Mouse (Mus musculus): ENCODE measurements around the gene Rps15. TPM values are rescaled to one million over a fixed set of nuclear protein-coding genes. Genes with fewer than 3 reads are reported as not detected.
A peak's percentile ranks its signal among the peaks of the same experiment; 100 is the strongest.

Rps15 gene
- polyA plus RNA-seq, 1 experiment from 2014 or later, result 536 TPM

GRCm38 (mm10) chr10:80250573-80250972, 41.7 kb upstream of the Rps15 start:
- Histone ChIP-seq H3K27me3 (ENCODE audit: control insufficient read depth, insufficient read depth, low read length) (no peaks in the 10 kb centered on the region), H3K4me2 (ENCODE audit: low read depth, low read length) (peak overlapping the region; percentile 92), H3K27ac (ENCODE audit: low read length) (no peak overlapping the region; the same call in 1 of the 2 replicates), H3K4me1 (ENCODE audit: control insufficient read depth, insufficient read depth, low read length) (peaks cover 23% of the 10 kb centered on the region), H3K9me3 (replicated peaks; ENCODE audit: control insufficient read depth, low read length) (no peaks in the 10 kb centered on the region), H3K36me3 (ENCODE audit: control insufficient read depth, insufficient read depth) (peaks cover 19% of the 10 kb centered on the region), H3K9ac (ENCODE audit: low read length) (peak overlapping the region; percentile 90), H3K4me3 (ENCODE audit: low read length) (peak overlapping the region; percentile 75)
- 77% methylated on average over 4 of the region's 4 CpGs for WGBS
- no peak for ATAC-seq (replicated peaks; ENCODE audit: extremely low read depth, insufficient read depth, low FRiP score)

GRCm38 (mm10) chr10:80252011-80252410, 40.2 kb upstream of the Rps15 start:
- H3K27ac ChIP-seq (ENCODE audit: low read length), result no peak overlapping the region
- H3K4me2 ChIP-seq (ENCODE audit: low read depth, low read length), result no peak overlapping the region
- ATAC-seq (replicated peaks; ENCODE audit: extremely low read depth, insufficient read depth, low FRiP score), result no peak
- no peak overlapping the region for H3K4me3 ChIP-seq (ENCODE audit: low read length)
- no peaks in the 10 kb centered on the region for H3K9me3 ChIP-seq (replicated peaks; ENCODE audit: control insufficient read depth, low read length)
- no peaks in the 10 kb centered on the region for H3K27me3 ChIP-seq (ENCODE audit: control insufficient read depth, insufficient read depth, low read length)
- peaks cover 27% of the 10 kb centered on the region for H3K4me1 ChIP-seq (ENCODE audit: control insufficient read depth, insufficient read depth, low read length)
- no peak overlapping the region; the same call in 1 of the 2 replicates for H3K9ac ChIP-seq (ENCODE audit: low read length)
- peaks cover 32% of the 10 kb centered on the region for H3K36me3 ChIP-seq (ENCODE audit: control insufficient read depth, insufficient read depth)

GRCm38 (mm10) chr10:80252493-80253274, 39.6 kb upstream of the Rps15 start:
- no peak for ATAC-seq (replicated peaks; ENCODE audit: extremely low read depth, insufficient read depth, low FRiP score)
- Histone ChIP-seq H3K27me3 (ENCODE audit: control insufficient read depth, insufficient read depth, low read length) (no peaks in the 10 kb centered on the region), H3K27ac (ENCODE audit: low read length) (no peak overlapping the region), H3K4me2 (ENCODE audit: low read depth, low read length) (no peak overlapping the region), H3K36me3 (ENCODE audit: control insufficient read depth, insufficient read depth) (peaks cover 37% of the 10 kb centered on the region), H3K4me3 (ENCODE audit: low read length) (no peak overlapping the region), H3K9ac (ENCODE audit: low read length) (no peak overlapping the region; the same call in 1 of the 2 replicates), H3K4me1 (ENCODE audit: control insufficient read depth, insufficient read depth, low read length) (peaks cover 27% of the 10 kb centered on the region), H3K9me3 (replicated peaks; ENCODE audit: control insufficient read depth, low read length) (no peaks in the 10 kb centered on the region)
- 85% methylated on average over 11 of the region's 11 CpGs for WGBS

GRCm38 (mm10) chr10:80253551-80253950, 38.7 kb upstream of the Rps15 start:
- Histone ChIP-seq H3K4me1 (ENCODE audit: control insufficient read depth, insufficient read depth, low read length) (peaks cover 24% of the 10 kb centered on the region), H3K4me3 (ENCODE audit: low read length) (no peak overlapping the region), H3K27me3 (ENCODE audit: control insufficient read depth, insufficient read depth, low read length) (no peaks in the 10 kb centered on the region), H3K27ac (ENCODE audit: low read length) (no peak overlapping the region), H3K4me2 (ENCODE audit: low read depth, low read length) (no peak overlapping the region), H3K36me3 (ENCODE audit: control insufficient read depth, insufficient read depth) (peaks cover 45% of the 10 kb centered on the region), H3K9me3 (replicated peaks; ENCODE audit: control insufficient read depth, low read length) (no peaks in the 10 kb centered on the region), H3K9ac (ENCODE audit: low read length) (no peak overlapping the region)
- WGBS, result 77% methylated on average over 6 of the region's 6 CpGs
- ATAC-seq (replicated peaks; ENCODE audit: extremely low read depth, insufficient read depth, low FRiP score), result no peak

- ATAC-seq (replicated peaks; ENCODE audit: extremely low read depth, insufficient read depth, low FRiP score), result no peak
- Histone ChIP-seq H3K4me2 (ENCODE audit: low read depth, low read length) (no peak overlapping the region), H3K4me3 (ENCODE audit: low read length) (no peak overlapping the region), H3K27me3 (ENCODE audit: control insufficient read depth, insufficient read depth, low read length) (no peaks in the 10 kb centered on the region), H3K36me3 (ENCODE audit: control insufficient read depth, insufficient read depth) (peaks cover 49% of the 10 kb centered on the region), H3K27ac (ENCODE audit: low read length) (no peak overlapping the region), H3K9me3 (replicated peaks; ENCODE audit: control insufficient read depth, low read length) (no peaks in the 10 kb centered on the region), H3K9ac (ENCODE audit: low read length) (no peak overlapping the region), H3K4me1 (ENCODE audit: control insufficient read depth, insufficient read depth, low read length) (peaks cover 32% of the 10 kb centered on the region)
- 94% methylated on average over 26 of the region's 26 CpGs for WGBS
Observed at GRCm38 (mm10) chr10:80254331-80255297, 37.6 kb upstream of the Rps15 start.

- Histone ChIP-seq H3K4me1 (ENCODE audit: control insufficient read depth, insufficient read depth, low read length) (peaks cover 29% of the 10 kb centered on the region), H3K4me3 (ENCODE audit: low read length) (no peak overlapping the region), H3K36me3 (ENCODE audit: control insufficient read depth, insufficient read depth) (peaks cover 49% of the 10 kb centered on the region), H3K9me3 (replicated peaks; ENCODE audit: control insufficient read depth, low read length) (no peaks in the 10 kb centered on the region), H3K27me3 (ENCODE audit: control insufficient read depth, insufficient read depth, low read length) (no peaks in the 10 kb centered on the region), H3K9ac (ENCODE audit: low read length) (no peak overlapping the region; the same call in 1 of the 2 replicates), H3K4me2 (ENCODE audit: low read depth, low read length) (no peak overlapping the region), H3K27ac (ENCODE audit: low read length) (no peak overlapping the region)
- WGBS, result 84% methylated on average over 5 of the region's 5 CpGs
- ATAC-seq (replicated peaks; ENCODE audit: extremely low read depth, insufficient read depth, low FRiP score), result no peak
Observed at GRCm38 (mm10) chr10:80255881-80256535, 36.2 kb upstream of the Rps15 start.

GRCm38 (mm10) chr10:80257936-80258335, 34.3 kb upstream of the Rps15 start:
- Histone ChIP-seq H3K9me3 (replicated peaks; ENCODE audit: control insufficient read depth, low read length) (no peaks in the 10 kb centered on the region), H3K27me3 (ENCODE audit: control insufficient read depth, insufficient read depth, low read length) (no peaks in the 10 kb centered on the region), H3K27ac (ENCODE audit: low read length) (no peak overlapping the region), H3K9ac (ENCODE audit: low read length) (no peak overlapping the region), H3K4me2 (ENCODE audit: low read depth, low read length) (no peak overlapping the region), H3K4me1 (ENCODE audit: control insufficient read depth, insufficient read depth, low read length) (peaks cover 26% of the 10 kb centered on the region), H3K4me3 (ENCODE audit: low read length) (no peak overlapping the region), H3K36me3 (ENCODE audit: control insufficient read depth, insufficient read depth) (peaks cover 49% of the 10 kb centered on the region)
- 73% methylated on average over 2 of the region's 2 CpGs for WGBS
- ATAC-seq (replicated peaks; ENCODE audit: extremely low read depth, insufficient read depth, low FRiP score), result no peak

- 0 out of 2 replicates have a peak overlapping the region, but pooled peaks have one; percentile 99 for H3K27ac ChIP-seq (ENCODE audit: low read length)
- peaks cover 26% of the 10 kb centered on the region for H3K4me1 ChIP-seq (ENCODE audit: control insufficient read depth, insufficient read depth, low read length)
- H3K27me3 ChIP-seq (ENCODE audit: control insufficient read depth, insufficient read depth, low read length), result no peaks in the 10 kb centered on the region
- no peak for ATAC-seq (replicated peaks; ENCODE audit: extremely low read depth, insufficient read depth, low FRiP score)
- 86% methylated on average over 14 of the region's 14 CpGs for WGBS
- peak overlapping the region; percentile 75 for H3K4me2 ChIP-seq (ENCODE audit: low read depth, low read length)
- H3K4me3 ChIP-seq (ENCODE audit: low read length), result no peak overlapping the region
- no peak overlapping the region; the same call in 1 of the 2 replicates for H3K9ac ChIP-seq (ENCODE audit: low read length)
- peaks cover 46% of the 10 kb centered on the region for H3K36me3 ChIP-seq (ENCODE audit: control insufficient read depth, insufficient read depth)
- H3K9me3 ChIP-seq (replicated peaks; ENCODE audit: control insufficient read depth, low read length), result no peaks in the 10 kb centered on the region
Observed at GRCm38 (mm10) chr10:80258752-80259462, 33.3 kb upstream of the Rps15 start.

All from heart, embryonic 16.5 days (tissue).